Mouse (Mus musculus): ENCODE measurements around the gene Tmc8. TPM values are rescaled to one million over a fixed set of nuclear protein-coding genes. Genes with fewer than 3 reads are reported as not detected.

The Tmc8 gene
- polyA plus RNA-seq, 1 experiment from 2014 or later: 3.2 TPM

GRCm38 (mm10) chr11:117816389-117816996 lies 34.6 kb downstream of the Tmc8 start:
- H3K36me3 ChIP-seq (ENCODE audit: inconsistent target): peaks cover 55% of the 10 kb centered on the region

GRCm38 (mm10) chr11:117819095-117819494 lies 37.2 kb downstream of the Tmc8 start:
- peaks cover 100% of the 10 kb centered on the region for H3K79me2 ChIP-seq (ENCODE audit: inconsistent target)
- WGBS (ENCODE audit: missing documents): 88% methylated on average over 8 of the region's 8 CpGs
- no peak overlapping the region for H3K4me3 ChIP-seq (ENCODE audit: inconsistent target)
- H3K36me3 ChIP-seq (ENCODE audit: inconsistent target): peaks cover 40% of the 10 kb centered on the region
- H3K27ac ChIP-seq: no peak overlapping the region

More at GRCm38 (mm10) chr11:117816389-117816996, 34.6 kb downstream of the Tmc8 start:
- H3K79me2 ChIP-seq (ENCODE audit: inconsistent target): peaks cover 100% of the 10 kb centered on the region
- no peak overlapping the region for H3K27ac ChIP-seq
- WGBS (ENCODE audit: missing documents): 92% methylated on average over 9 of the region's 13 CpGs
- no peak overlapping the region for H3K4me3 ChIP-seq (ENCODE audit: inconsistent target)

GRCm38 (mm10) chr11:117820173-117820572 lies 38.3 kb downstream of the Tmc8 start:
- WGBS (ENCODE audit: missing documents): 96% methylated on average over 7 of the region's 7 CpGs
- no peak overlapping the region for H3K27ac ChIP-seq
- H3K36me3 ChIP-seq (ENCODE audit: inconsistent target): peaks cover 30% of the 10 kb centered on the region
- H3K79me2 ChIP-seq (ENCODE audit: inconsistent target): peaks cover 96% of the 10 kb centered on the region
- H3K4me3 ChIP-seq (ENCODE audit: inconsistent target): no peak overlapping the region

- H3K36me3 ChIP-seq (ENCODE audit: inconsistent target): peaks cover 26% of the 10 kb centered on the region
- WGBS (ENCODE audit: missing documents): 88% methylated on average over 9 of the region's 9 CpGs
Observed at GRCm38 (mm10) chr11:117821868-117822267, 40.0 kb downstream of the Tmc8 start.

GRCm38 (mm10) chr11:117822728-117823241 lies 40.9 kb downstream of the Tmc8 start:
- Histone ChIP-seq H3K27ac (no peak overlapping the region), H3K4me3 (ENCODE audit: inconsistent target) (no peak overlapping the region), H3K36me3 (ENCODE audit: inconsistent target) (peaks cover 17% of the 10 kb centered on the region), H3K79me2 (ENCODE audit: inconsistent target) (peaks cover 72% of the 10 kb centered on the region)
- WGBS (ENCODE audit: missing documents): 97% methylated on average over 7 of the region's 7 CpGs

More at GRCm38 (mm10) chr11:117821868-117822267, 40.0 kb downstream of the Tmc8 start:
- Histone ChIP-seq H3K27ac (no peak overlapping the region), H3K79me2 (ENCODE audit: inconsistent target) (peaks cover 81% of the 10 kb centered on the region), H3K4me3 (ENCODE audit: inconsistent target) (no peak overlapping the region)

GRCm38 (mm10) chr11:117823411-117823810 lies 41.5 kb downstream of the Tmc8 start:
- Histone ChIP-seq H3K27ac (peak overlapping the region; percentile 87; the same call in 1 of the 2 replicates), H3K36me3 (ENCODE audit: inconsistent target) (peaks cover 10% of the 10 kb centered on the region; the same call in 1 of the 2 replicates), H3K79me2 (ENCODE audit: inconsistent target) (peaks cover 66% of the 10 kb centered on the region), H3K4me3 (ENCODE audit: inconsistent target) (no peak overlapping the region)
- 90% methylated on average over 6 of the region's 6 CpGs for WGBS (ENCODE audit: missing documents)

GRCm38 (mm10) chr11:117824060-117824969 lies 42.4 kb downstream of the Tmc8 start:
- Histone ChIP-seq H3K36me3 (ENCODE audit: inconsistent target) (peaks cover 1% of the 10 kb centered on the region; the same call in 1 of the 2 replicates), H3K27ac (peak overlapping the region; percentile 87), H3K4me3 (ENCODE audit: inconsistent target) (peak overlapping the region; percentile 67), H3K79me2 (ENCODE audit: inconsistent target) (peaks cover 57% of the 10 kb centered on the region)
- WGBS (ENCODE audit: missing documents): 22% methylated on average over 23 of the region's 23 CpGs

GRCm38 (mm10) chr11:117825333-117826101 lies 43.6 kb downstream of the Tmc8 start, which contains the start of the genes Afmid and Tk1:
Afmid (plus strand) TSS chr11:117825924.
Tk1 (minus strand) TSS chr11:117826092.
- under 1% methylated on average over 33 of the region's 34 CpGs for WGBS (ENCODE audit: missing documents)
- H3K79me2 ChIP-seq (ENCODE audit: inconsistent target): peaks cover 45% of the 10 kb centered on the region
- no peaks in the 10 kb centered on the region for H3K36me3 ChIP-seq (ENCODE audit: inconsistent target)
- H3K27ac ChIP-seq: peak within 1 kb of the TSS; percentile 87
- peak within 1 kb of the TSS; percentile 67 for H3K4me3 ChIP-seq (ENCODE audit: inconsistent target)

GRCm38 (mm10) chr11:117826164-117826563 lies 44.3 kb downstream of the Tmc8 start:
- 73% methylated on average over 5 of the region's 5 CpGs for WGBS (ENCODE audit: missing documents)
- peak overlapping the region; percentile 67 for H3K4me3 ChIP-seq (ENCODE audit: inconsistent target)
- H3K36me3 ChIP-seq (ENCODE audit: inconsistent target): no peaks in the 10 kb centered on the region
- H3K79me2 ChIP-seq (ENCODE audit: inconsistent target): peaks cover 38% of the 10 kb centered on the region
- H3K27ac ChIP-seq: peak overlapping the region; percentile 87

- H3K79me2 ChIP-seq (ENCODE audit: inconsistent target): peaks cover 31% of the 10 kb centered on the region
- H3K27ac ChIP-seq: no peak overlapping the region
- 84% methylated on average over 7 of the region's 8 CpGs for WGBS (ENCODE audit: missing documents)
- H3K4me3 ChIP-seq (ENCODE audit: inconsistent target): no peak overlapping the region
- H3K36me3 ChIP-seq (ENCODE audit: inconsistent target): no peaks in the 10 kb centered on the region
Observed at GRCm38 (mm10) chr11:117826916-117827315, 45.0 kb downstream of the Tmc8 start.

- Histone ChIP-seq H3K79me2 (ENCODE audit: inconsistent target) (peaks cover 26% of the 10 kb centered on the region), H3K4me3 (ENCODE audit: inconsistent target) (no peak overlapping the region), H3K27ac (peak overlapping the region; percentile 80), H3K36me3 (ENCODE audit: inconsistent target) (no peaks in the 10 kb centered on the region)
- WGBS (ENCODE audit: missing documents): 65% methylated on average over 3 of the region's 3 CpGs
Observed at GRCm38 (mm10) chr11:117827386-117827785, 45.5 kb downstream of the Tmc8 start.

GRCm38 (mm10) chr11:117828149-117828887 lies 46.4 kb downstream of the Tmc8 start:
- peaks cover 17% of the 10 kb centered on the region for H3K79me2 ChIP-seq (ENCODE audit: inconsistent target)
- H3K36me3 ChIP-seq (ENCODE audit: inconsistent target): no peaks in the 10 kb centered on the region
- H3K27ac ChIP-seq: peak overlapping the region; percentile 80
- H3K4me3 ChIP-seq (ENCODE audit: inconsistent target): no peak overlapping the region
- WGBS (ENCODE audit: missing documents): 32% methylated on average over 16 of the region's 18 CpGs

- 39% methylated on average over 9 of the region's 9 CpGs for WGBS (ENCODE audit: missing documents)
- Histone ChIP-seq H3K36me3 (ENCODE audit: inconsistent target) (no peaks in the 10 kb centered on the region), H3K79me2 (ENCODE audit: inconsistent target) (peaks cover 10% of the 10 kb centered on the region), H3K27ac (peak overlapping the region; percentile 80), H3K4me3 (ENCODE audit: inconsistent target) (no peak overlapping the region)
Observed at GRCm38 (mm10) chr11:117828888-117829604, 47.2 kb downstream of the Tmc8 start.

All from macrophage (primary cell).